Mouse (Mus musculus): ENCODE measurements around the gene Stx7.
"Not testable (repeated sequence)": the region's sequence is repeated elsewhere in the genome, so short reads cannot be mapped to it uniquely, and the experiment has no call there.

GRCm38 (mm10) chr10:24101812-24102211 lies 47.3 kb upstream of the Stx7 start, which contains the start of gene Taar8c:
- TF ChIP-seq CTCF (IDR thresholded peaks at IDR 0.05; ENCODE audit: control insufficient read depth, insufficient read depth, low read length); POLR2A (IDR thresholded peaks at IDR 0.05; ENCODE audit: borderline replicate concordance, control insufficient read depth, low read depth, low read length): not testable (repeated sequence)

All from bone marrow, adult 2 months (tissue).